Mouse (Mus musculus): ENCODE results near the gene Adgrb3.

DNA sequence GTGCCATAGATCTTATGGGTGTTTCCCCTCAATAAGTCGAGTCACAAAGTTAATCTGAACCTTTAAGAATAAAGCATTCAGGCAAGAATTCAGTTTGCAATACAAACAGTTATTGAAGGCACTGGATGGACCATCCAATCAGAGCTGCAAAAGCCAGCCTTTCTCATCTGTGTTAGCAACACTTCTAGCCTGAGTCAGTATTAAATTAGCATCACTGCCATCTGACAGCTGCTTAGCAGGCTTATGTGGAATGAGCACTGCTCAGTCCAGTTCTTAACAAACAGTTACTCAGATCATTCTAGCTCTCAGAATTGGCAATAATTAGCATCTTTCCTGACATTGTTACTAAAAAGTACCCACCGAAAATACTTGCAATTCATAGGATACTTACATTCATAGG, 339.3 kb downstream of the Adgrb3 start:
- TF ChIP-seq CTCF (IDR thresholded peaks at IDR 0.05; ENCODE audit: low read depth) (no peak), EP300 (IDR thresholded peaks at IDR 0.05; ENCODE audit: low read depth) (no peak)

Measured in heart, postnatal 0 days (tissue).